Mouse (Mus musculus): ENCODE results near the gene Enpp7.

DNA sequence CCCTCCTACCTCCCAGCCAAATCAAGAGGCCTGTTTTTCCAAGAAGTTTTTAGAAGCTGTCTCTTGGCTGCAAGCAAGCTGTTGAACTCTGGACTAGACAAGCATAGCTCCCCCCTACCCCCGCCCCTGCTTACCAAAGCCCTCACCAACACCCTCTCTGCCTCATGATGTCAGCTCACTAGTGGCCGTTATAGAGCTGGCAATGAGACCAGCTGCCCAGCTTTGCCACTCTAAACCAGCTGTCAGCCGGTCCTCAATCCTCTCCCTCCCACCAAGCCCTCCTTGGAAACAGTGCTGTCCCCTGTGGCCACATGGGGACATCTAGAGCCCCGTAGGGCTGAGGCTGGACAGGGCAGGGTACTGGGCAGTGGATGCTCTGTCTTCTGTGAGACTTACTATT lies 7.5 kb downstream of the Enpp7 start:
- TF ChIP-seq GATA1 (IDR thresholded peaks at IDR 0.05; ENCODE audit: borderline replicate concordance, low read length) = no peak
- no peak for TF ChIP-seq FLI1 (IDR thresholded peaks at IDR 0.05; ENCODE audit: low read length)
